Mouse (Mus musculus): ENCODE measurements at regions not wholly inside any gene's neighbourhood (a gene's known extent, or its start where the extent isn't known, plus 50 kb on each side); places are given as distances from the start of the nearest gene placed in this dataset.

GRCm38 (mm10) chr3:12262342-12262741, 1926.9 kb upstream of the Gm38303 start:
- ATAC-seq (ENCODE audit: low TSS enrichment) = no peak

- ATAC-seq (ENCODE audit: low TSS enrichment) = no peak
Observed at GRCm38 (mm10) chr3:12257650-12258049, 1922.2 kb upstream of the Gm38303 start.

- peak; percentile 83 for ATAC-seq (ENCODE audit: low TSS enrichment)
Observed at GRCm38 (mm10) chr3:12246145-12246544, 1910.7 kb upstream of the Gm38303 start.

- ATAC-seq (ENCODE audit: low TSS enrichment) = no peak
Observed at GRCm38 (mm10) chr3:12241026-12241425, 1905.5 kb upstream of the Gm38303 start.

GRCm38 (mm10) chr3:12227741-12228480, 1892.4 kb upstream of the Gm38303 start:
- no peak for ATAC-seq (ENCODE audit: low TSS enrichment)

- ATAC-seq (ENCODE audit: low TSS enrichment) = no peak
Observed at GRCm38 (mm10) chr3:12226816-12227215, 1891.3 kb upstream of the Gm38303 start.

- no peak for ATAC-seq (ENCODE audit: low TSS enrichment)
Observed at GRCm38 (mm10) chr3:12224851-12225250, 1889.4 kb upstream of the Gm38303 start.

- no peak for ATAC-seq (ENCODE audit: low TSS enrichment)
Observed at GRCm38 (mm10) chr3:12216035-12216434, 1880.6 kb upstream of the Gm38303 start.

- ATAC-seq (ENCODE audit: low TSS enrichment) = no peak
Observed at GRCm38 (mm10) chr3:12214821-12215220, 1879.3 kb upstream of the Gm38303 start.

- ATAC-seq (ENCODE audit: low TSS enrichment) = no peak
Observed at GRCm38 (mm10) chr3:12173371-12173770, 1837.9 kb upstream of the Gm38303 start.

- no peak for ATAC-seq (ENCODE audit: low TSS enrichment)
Observed at GRCm38 (mm10) chr3:12151329-12151728, 1815.8 kb upstream of the Gm38303 start.

All from frontal cortex, adult (tissue).